Mouse (Mus musculus) midbrain, embryonic 16.5 days (tissue): ENCODE measurements around the gene Fbxo7. TPM values are rescaled to one million over a fixed set of nuclear protein-coding genes. Genes with fewer than 3 reads are reported as not detected.

Experiments used
- ATAC-seq: fragments of 200-750 bp; cut with Nextera tagmentation; 2 replicates; pipeline ENCODE4 v1.8.0; 2017; ENCODE audit warnings: moderate TSS enrichment
- H3K27ac ChIP-seq: fragments of 300-500 bp; sonication (generic); 2 replicates; pipeline ENCODE4 v1.5.1; 2014; ENCODE audit warnings: mild to moderate bottlenecking, low read length, mixed read lengths
- H3K27me3 ChIP-seq: fragments of 300-500 bp; sonication (generic); 2 replicates; pipeline ENCODE4 v1.6.1; 2014; ENCODE audit warnings: low read depth, low read length, mixed read lengths; ENCODE audit not compliant: control insufficient read depth, insufficient read depth
- H3K36me3 ChIP-seq: fragments of 300-500 bp; sonication (generic); 2 replicates; pipeline ENCODE4 v1.6.1; 2014; ENCODE audit warnings: mild to moderate bottlenecking, low read length, moderate library complexity, mixed read lengths; ENCODE audit not compliant: control insufficient read depth, insufficient read depth
- H3K4me1 ChIP-seq: fragments of 300-500 bp; sonication (generic); 2 replicates; pipeline ENCODE4 v1.6.1; 2014; ENCODE audit warnings: mild to moderate bottlenecking, low read length, mixed read lengths; ENCODE audit not compliant: control insufficient read depth, insufficient read depth
- H3K4me2 ChIP-seq: fragments of 300-500 bp; sonication (generic); 2 replicates; pipeline ENCODE4 v1.6.1; 2014; ENCODE audit warnings: mild to moderate bottlenecking, low read length, mixed read lengths
- H3K4me3 ChIP-seq: fragments of 300-500 bp; sonication (generic); 2 replicates; pipeline ENCODE4 v1.5.1; 2014; ENCODE audit warnings: low read depth, mild to moderate bottlenecking, low read length, moderate library complexity, mixed read lengths
- H3K9ac ChIP-seq: fragments of 300-500 bp; sonication (generic); 2 replicates; pipeline ENCODE4 v1.6.1; 2014; ENCODE audit warnings: low read depth, low read length, mixed read lengths
- H3K9me3 ChIP-seq: fragments of 300-500 bp; sonication (generic); replicated peaks from 2 replicates; pipeline ENCODE4 v1.6.1; 2014; ENCODE audit warnings: mild to moderate bottlenecking, low read length, mixed read lengths; ENCODE audit not compliant: control insufficient read depth, poor library complexity, severe bottlenecking
- WGBS: fragments of 180-500 bp; shearing (Covaris S2); extraction: QIAGEN DNeasy Blood & Tissue Kit; methylation state at CpG from one replicate; pipeline ENCODE4 v1.1.7; 2014; 5-methylcytosine and 5-hydroxymethylcytosine counted together
- polyA plus RNA-seq: library from polyadenylated mRNA; unstranded; fragments of >200 nt; fragmentation: Nextera tagmentation; extraction: Ambion mirVana; gene quantifications from 2 replicates; pipeline ENCODE4 v1.2.1, GENCODE M21; 2015

The Fbxo7 gene
- polyA plus RNA-seq, 1 experiment from 2014 or later, result 21.6 TPM

DNA sequence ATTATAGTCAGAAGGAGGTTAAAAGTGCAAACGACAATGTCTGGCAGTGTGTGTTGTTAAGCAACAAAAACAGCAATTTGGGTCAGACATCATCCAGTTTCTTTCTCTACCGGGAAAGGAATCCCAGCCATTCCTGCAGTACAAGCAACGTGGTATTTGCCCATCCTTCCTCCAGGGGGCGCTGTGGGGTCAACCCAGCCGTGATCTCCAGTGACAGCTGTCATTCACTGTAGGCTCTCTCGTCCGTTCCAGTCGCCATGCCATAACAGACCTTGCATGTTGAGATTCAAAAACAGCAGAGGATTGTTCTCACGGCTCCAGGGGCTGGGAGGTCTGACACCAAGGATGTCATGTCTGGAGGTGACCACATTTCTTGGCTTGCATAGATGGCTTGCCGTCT is 70.1 kb downstream of the Fbxo7 start:
- Histone ChIP-seq H3K4me1 (no peaks in the 10 kb centered on the region), H3K9ac (no peak overlapping the region), H3K27ac (no peak overlapping the region), H3K36me3 (no peaks in the 10 kb centered on the region), H3K27me3 (no peaks in the 10 kb centered on the region), H3K4me2 (no peak overlapping the region), H3K4me3 (no peak overlapping the region), H3K9me3 (no peaks in the 10 kb centered on the region)
- ATAC-seq, result no peak
- 47% methylated on average over 10 of the region's 10 CpGs for WGBS

DNA sequence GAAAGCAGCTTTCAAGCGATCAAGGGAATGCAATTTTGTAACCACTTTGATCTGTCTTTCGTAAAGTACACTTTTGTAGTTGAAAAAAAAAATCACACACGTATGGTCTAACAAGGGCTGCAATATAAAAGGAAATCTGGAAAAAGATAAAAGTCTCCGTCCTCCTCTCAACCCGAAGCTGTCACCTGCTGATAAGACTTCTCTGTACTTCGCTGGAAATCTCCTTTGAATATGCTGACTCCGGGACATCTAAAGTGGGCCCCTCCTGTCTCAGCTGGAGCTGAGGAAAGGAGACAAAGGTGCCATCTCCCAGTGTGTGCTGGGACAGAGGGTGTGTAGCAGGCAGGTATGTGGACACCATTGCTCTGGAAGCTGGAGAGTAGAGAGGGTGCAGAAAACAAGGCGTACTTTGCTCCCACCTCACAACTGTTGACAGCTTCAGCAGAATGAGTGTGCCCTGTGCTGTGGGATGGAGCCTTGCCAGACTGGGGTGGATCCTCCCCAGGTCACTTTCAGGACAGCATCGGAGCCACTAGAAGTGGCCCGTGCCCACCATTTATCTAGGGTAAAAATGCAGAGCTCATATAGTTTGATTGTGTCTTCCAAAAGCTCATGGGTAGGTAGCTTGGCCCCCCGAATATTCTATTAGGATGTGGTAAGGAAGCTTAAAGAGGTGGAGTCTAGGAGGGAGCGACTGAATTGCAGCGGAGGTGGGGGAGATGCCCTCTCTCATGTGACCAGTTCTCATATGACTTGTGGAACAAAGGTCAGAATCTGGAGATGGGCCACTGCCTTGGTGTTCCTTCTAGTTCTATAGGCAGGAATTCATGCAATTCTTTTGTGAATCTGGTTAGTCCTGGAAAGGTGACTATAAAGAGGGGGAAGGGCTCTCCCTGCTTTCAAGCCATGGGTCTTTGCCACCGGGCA is 71.6 kb downstream of the Fbxo7 start:
- H3K4me3 ChIP-seq, result no peak overlapping the region
- no peaks in the 10 kb centered on the region for H3K9me3 ChIP-seq
- H3K36me3 ChIP-seq, result no peaks in the 10 kb centered on the region
- H3K27ac ChIP-seq, result no peak overlapping the region
- no peak overlapping the region for H3K4me2 ChIP-seq
- H3K27me3 ChIP-seq, result no peaks in the 10 kb centered on the region
- H3K4me1 ChIP-seq, result no peaks in the 10 kb centered on the region
- H3K9ac ChIP-seq, result no peak overlapping the region
- ATAC-seq, result peak; percentile 56; the same call in 1 of the 2 replicates
- 67% methylated on average over 14 of the region's 14 CpGs for WGBS

DNA sequence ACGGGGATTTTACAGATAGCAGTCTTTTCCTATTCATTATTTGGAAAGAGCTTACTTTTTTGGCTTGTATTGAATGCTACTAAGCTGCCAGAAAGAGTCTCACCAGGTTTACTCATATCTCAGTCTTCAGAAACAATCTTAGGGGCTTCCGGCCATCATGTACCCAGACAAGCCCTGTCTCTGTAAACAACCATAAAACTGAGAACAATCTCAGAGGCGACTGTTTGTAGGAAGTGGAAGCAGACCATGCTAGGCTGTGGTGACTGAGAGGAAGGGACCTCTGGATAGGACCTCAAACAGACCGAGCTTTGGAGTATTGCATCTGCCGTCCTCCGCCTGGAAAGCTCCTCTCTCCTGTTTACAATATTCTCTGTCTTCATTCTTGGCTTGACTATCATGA is 76.6 kb downstream of the Fbxo7 start:
- no peak overlapping the region for H3K9ac ChIP-seq
- H3K27ac ChIP-seq, result no peak overlapping the region
- WGBS, result 88% methylated on average over 6 of the region's 6 CpGs
- H3K9me3 ChIP-seq, result 0 out of 2 replicates have a peak, but pooled peaks cover 3% of the 10 kb centered on the region
- H3K27me3 ChIP-seq, result no peaks in the 10 kb centered on the region
- no peaks in the 10 kb centered on the region for H3K4me1 ChIP-seq
- no peak overlapping the region for H3K4me3 ChIP-seq
- no peak overlapping the region for H3K4me2 ChIP-seq
- ATAC-seq, result no peak
- no peaks in the 10 kb centered on the region for H3K36me3 ChIP-seq

DNA sequence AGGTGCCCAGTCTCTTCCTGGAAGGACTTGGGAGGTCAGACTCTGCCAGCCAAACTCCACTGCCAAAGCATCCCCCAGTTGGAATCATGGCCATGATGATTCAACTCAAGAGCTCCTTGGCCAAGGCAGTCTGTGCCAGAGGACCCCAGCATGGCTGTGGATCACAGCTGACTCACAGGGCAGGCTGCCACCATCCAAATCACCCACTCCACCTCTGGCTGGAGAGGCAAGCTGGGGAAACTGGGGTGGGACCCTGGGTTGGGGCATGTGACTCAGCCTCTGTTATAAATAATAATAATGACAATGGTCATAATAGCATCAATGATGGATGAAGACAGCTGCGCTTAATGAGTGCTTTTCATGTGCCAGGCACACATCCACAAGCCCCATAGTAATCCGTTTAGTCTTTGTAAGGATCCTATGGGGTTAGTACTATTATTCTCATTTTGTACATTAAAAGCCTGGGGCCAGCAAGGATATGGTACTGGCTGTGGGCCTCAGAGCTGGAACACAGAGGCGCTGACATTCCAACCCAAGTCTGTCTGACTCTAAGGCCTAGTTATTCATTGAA is 78.6 kb downstream of the Fbxo7 start:
- 0 out of 2 replicates have a peak, but pooled peaks cover 3% of the 10 kb centered on the region for H3K9me3 ChIP-seq
- no peak overlapping the region for H3K4me2 ChIP-seq
- no peak for ATAC-seq
- H3K27me3 ChIP-seq, result no peaks in the 10 kb centered on the region
- no peaks in the 10 kb centered on the region for H3K4me1 ChIP-seq
- H3K4me3 ChIP-seq, result no peak overlapping the region
- H3K36me3 ChIP-seq, result no peaks in the 10 kb centered on the region
- 64% methylated on average over 3 of the region's 3 CpGs for WGBS
- H3K9ac ChIP-seq, result no peak overlapping the region
- H3K27ac ChIP-seq, result no peak overlapping the region

Other genes with a start within 250 kb of the Fbxo7 start
- 64.4 and 65.7 TPM in 2 replicates for gene Pwp1, start 192.5 kb upstream of the Fbxo7 start, polyA plus RNA-seq
- gene Prdm4, start 104.8 kb upstream of the Fbxo7 start, polyA plus RNA-seq, result 20.3 and 21.7 TPM in 2 replicates
- 1.2 and 1.3 TPM in 2 replicates for gene Ascl4, start 94.3 kb upstream of the Fbxo7 start, polyA plus RNA-seq
- gene Rtcb, start 64.1 kb upstream of the Fbxo7 start, polyA plus RNA-seq, result 176 and 183 TPM in 2 replicates
- not detected in 2 replicates for gene Bpifc, start 10.1 kb upstream of the Fbxo7 start, polyA plus RNA-seq